Mouse (Mus musculus): ENCODE results near the gene Fkbp15.

- TF ChIP-seq HCFC1 (IDR thresholded peaks at IDR 0.05; ENCODE audit: borderline replicate concordance, insufficient read depth, low read length): no peak
- TF ChIP-seq MAFK (IDR thresholded peaks at IDR 0.05; ENCODE audit: insufficient read depth, low read depth, low read length): no peak
- no peak for TF ChIP-seq CHD2 (IDR thresholded peaks at IDR 0.05; ENCODE audit: low read depth, low read length)
- TF ChIP-seq ZNF384 (IDR thresholded peaks at IDR 0.05; ENCODE audit: low read depth, low read length): no peak
- TF ChIP-seq ZC3H11A (IDR thresholded peaks at IDR 0.05; ENCODE audit: borderline replicate concordance, low read depth, low read length): no peak
Measured at GRCm38 (mm10) chr4:62385439-62385838, 25.1 kb upstream of the Fkbp15 start.
